Mouse (Mus musculus) limb, embryonic 12.5 days (tissue): Measurements from ENCODE around the gene Gm3468. TPM values are rescaled to one million over a fixed set of nuclear protein-coding genes. Genes with fewer than 3 reads are reported as not detected.
"Not testable (repeated sequence)": the region's sequence is repeated elsewhere in the genome, so short reads cannot be mapped to it uniquely, and the experiment has no call there.

Source experiments
- ATAC-seq: fragments of 200-750 bp; cut with Nextera tagmentation; 2 replicates; pipeline ENCODE4 v1.8.0; 2017; ENCODE audit warnings: low read depth, moderate TSS enrichment; ENCODE audit not compliant: insufficient number of reproducible peaks, insufficient read depth, low FRiP score, low TSS enrichment
- H3K27ac ChIP-seq: fragments of 300-500 bp; sonication (generic); 2 replicates; pipeline ENCODE4 v1.5.1; 2016; ENCODE audit warnings: mild to moderate bottlenecking, moderate library complexity
- H3K27me3 ChIP-seq: fragments of 300-500 bp; sonication (generic); 2 replicates; pipeline ENCODE4 v1.6.1; 2016; ENCODE audit warnings: mild to moderate bottlenecking, moderate library complexity
- H3K36me3 ChIP-seq: fragments of 300-500 bp; sonication (generic); 2 replicates; pipeline ENCODE4 v1.6.1; 2016; ENCODE audit warnings: mild to moderate bottlenecking, moderate library complexity
- H3K4me1 ChIP-seq: fragments of 300-500 bp; sonication (generic); replicated peaks from 2 replicates; pipeline ENCODE4 v1.6.1; 2016
- H3K4me2 ChIP-seq: fragments of 300-500 bp; sonication (generic); 2 replicates; pipeline ENCODE4 v1.6.1; 2016; ENCODE audit warnings: mild to moderate bottlenecking, moderate library complexity
- H3K4me3 ChIP-seq: fragments of 300-500 bp; sonication (generic); replicated peaks from 2 replicates; pipeline ENCODE4 v1.5.1; 2016; ENCODE audit warnings: mild to moderate bottlenecking
- H3K9ac ChIP-seq: fragments of 300-500 bp; sonication (generic); replicated peaks from 2 replicates; pipeline ENCODE4 v1.6.1; 2016; ENCODE audit warnings: mild to moderate bottlenecking, moderate library complexity
- H3K9me3 ChIP-seq: fragments of 300-500 bp; sonication (generic); 2 replicates; pipeline ENCODE4 v1.6.1; 2016; ENCODE audit warnings: mild to moderate bottlenecking, moderate library complexity
- WGBS: fragments of 180-500 bp; shearing (Covaris S2); methylation state at CpG from one replicate; pipeline ENCODE4 v1.1.7; 2016; 5-methylcytosine and 5-hydroxymethylcytosine counted together
- polyA plus RNA-seq: library from polyadenylated mRNA; unstranded; fragments of >200 nt; fragmentation: Nextera tagmentation; extraction: Ambion mirVana; gene quantifications from 2 replicates; pipeline ENCODE4 v1.2.1, GENCODE M21; 2016

Gm3468 gene
- polyA plus RNA-seq, result 1.5 and 2.2 TPM in 2 replicates

GRCm38 (mm10) chr14:6108272-6108925, at the start of gene Gm3468:
Gm3468 (minus strand) TSS chr14:6108665.
- peak; percentile 88 for ATAC-seq
- not testable (repeated sequence) for H3K27ac ChIP-seq, H3K4me1 ChIP-seq, H3K36me3 ChIP-seq, H3K9me3 ChIP-seq, H3K27me3 ChIP-seq
- H3K9ac ChIP-seq, result peak within 1 kb of the TSS; percentile 40; the same call in 1 of the 2 replicates
- peak within 1 kb of the TSS; percentile 53 for H3K4me2 ChIP-seq
- peak within 1 kb of the TSS; percentile 38 for H3K4me3 ChIP-seq
- WGBS, result 1% methylated on average over 49 of the region's 51 CpGs

- not testable (repeated sequence) for H3K27me3 ChIP-seq, H3K4me3 ChIP-seq, H3K27ac ChIP-seq, H3K9me3 ChIP-seq, ATAC-seq, H3K4me2 ChIP-seq, H3K36me3 ChIP-seq, H3K9ac ChIP-seq, H3K4me1 ChIP-seq
- WGBS, result no CpG with 5 or more reads among the region's 1 CpGs
Measured at GRCm38 (mm10) chr14:6125707-6126106, 17.2 kb upstream of the Gm3468 start, which contains the start of gene Gm3476. Gm3476 (minus strand) TSS chr14:6125807.

GRCm38 (mm10) chr14:6107500-6107899, 965 bp downstream of the Gm3468 start:
- H3K4me3 ChIP-seq, result peak overlapping the region; percentile 38
- WGBS, result 12% methylated on average over 9 of the region's 9 CpGs
- not testable (repeated sequence) for H3K27me3 ChIP-seq, H3K36me3 ChIP-seq, H3K9me3 ChIP-seq, ATAC-seq, H3K4me1 ChIP-seq, H3K27ac ChIP-seq, H3K9ac ChIP-seq
- H3K4me2 ChIP-seq, result peak overlapping the region; percentile 53

- H3K27ac ChIP-seq, H3K9me3 ChIP-seq, H3K4me1 ChIP-seq, ATAC-seq, H3K27me3 ChIP-seq, H3K4me2 ChIP-seq, H3K4me3 ChIP-seq, H3K9ac ChIP-seq, H3K36me3 ChIP-seq: not testable (repeated sequence)
- 83% methylated on average over 2 of the region's 3 CpGs for WGBS
Measured at GRCm38 (mm10) chr14:6093842-6094241, 14.6 kb downstream of the Gm3468 start, which contains the start of gene Gm8206. Gm8206 (minus strand) TSS chr14:6093942.

- not testable (repeated sequence) for H3K4me2 ChIP-seq, H3K4me3 ChIP-seq, H3K9ac ChIP-seq, H3K36me3 ChIP-seq, H3K9me3 ChIP-seq, ATAC-seq, H3K4me1 ChIP-seq, H3K27ac ChIP-seq, H3K27me3 ChIP-seq
- WGBS, result 80% methylated on average over 4 of the region's 4 CpGs
Measured at GRCm38 (mm10) chr14:6058167-6058566, 50.3 kb downstream of the Gm3468 start, which contains the start of gene Gm6337. Gm6337 (minus strand) TSS chr14:6058267.

Other genes starting within 250 kb of the Gm3468 start
- gene Gm8237, start 228.3 kb downstream of the Gm3468 start, polyA plus RNA-seq, result 0.14 and 0.38 TPM in 2 replicates
- gene Gm3248, start 146.9 kb downstream of the Gm3468 start, polyA plus RNA-seq, result 0.18 and 0.21 TPM in 2 replicates
- gene Gm3453, start 129.5 kb downstream of the Gm3468 start, polyA plus RNA-seq, result not detected in 2 replicates
- gene Gm6337, start 50.4 kb downstream of the Gm3468 start, polyA plus RNA-seq, result not detected in 2 replicates
- 0.93 and 1.7 TPM in 2 replicates for gene Gm8206, start 14.7 kb downstream of the Gm3468 start, polyA plus RNA-seq
- gene Gm3476, start 17.1 kb upstream of the Gm3468 start, polyA plus RNA-seq, result not detected in 2 replicates
- not detected in 2 replicates for gene Gm21560, start 110.6 kb upstream of the Gm3468 start, polyA plus RNA-seq
- gene Gm3411, start 178.6 kb upstream of the Gm3468 start, polyA plus RNA-seq, result 1.2 and 1.4 TPM in 2 replicates
- gene Gm21103, start 196.2 kb upstream of the Gm3468 start, polyA plus RNA-seq, result not detected in 2 replicates
- not detected in 2 replicates for gene Gm3618, start 235.0 kb upstream of the Gm3468 start, polyA plus RNA-seq